Mouse (Mus musculus) A20 (cell line): Measurements from ENCODE around the gene Mtg2.

Source experiments
- DNase-seq: peaks from one replicate; pipeline ENCODE4 v3.0.0-alpha.2; 2011; ENCODE audit warnings: low read depth, low spot score

Mtg2 gene

DNA sequence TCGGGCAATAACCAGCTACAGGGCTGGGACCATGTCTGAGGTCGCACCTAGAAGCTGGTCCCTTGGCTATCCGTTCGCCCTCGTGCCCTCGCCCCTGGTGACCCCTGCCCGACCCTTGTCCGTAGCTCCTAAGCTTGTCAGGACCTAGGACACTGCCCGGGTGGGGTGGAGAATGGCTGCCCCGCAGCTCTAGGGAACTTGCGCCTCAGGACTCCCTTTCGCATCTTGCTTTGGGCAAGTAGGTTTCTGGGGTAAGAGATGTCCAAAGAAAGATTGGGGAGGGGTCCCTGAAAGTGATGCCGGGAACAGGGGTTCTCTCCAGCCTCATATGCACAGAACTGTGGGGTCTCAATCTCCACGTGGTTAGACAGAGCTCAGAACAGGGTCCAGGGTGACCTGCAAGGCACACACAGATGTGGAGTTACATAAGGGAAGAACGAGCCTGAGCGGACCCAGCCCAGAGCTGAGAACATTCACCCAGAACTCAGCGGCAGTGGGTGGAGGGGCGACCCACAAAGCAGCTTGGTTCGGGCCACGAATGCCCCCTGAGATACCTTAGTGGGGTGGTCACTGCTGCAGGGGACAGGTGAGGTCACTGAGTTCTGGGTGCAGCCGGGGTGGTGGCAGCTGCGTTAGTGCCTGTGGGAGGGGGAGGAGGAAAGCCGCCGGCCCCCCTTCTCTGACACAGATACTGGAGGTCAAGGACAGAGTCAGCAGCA, 34.4 kb downstream of the Mtg2 start:
- DNase-seq, result no peak

DNA sequence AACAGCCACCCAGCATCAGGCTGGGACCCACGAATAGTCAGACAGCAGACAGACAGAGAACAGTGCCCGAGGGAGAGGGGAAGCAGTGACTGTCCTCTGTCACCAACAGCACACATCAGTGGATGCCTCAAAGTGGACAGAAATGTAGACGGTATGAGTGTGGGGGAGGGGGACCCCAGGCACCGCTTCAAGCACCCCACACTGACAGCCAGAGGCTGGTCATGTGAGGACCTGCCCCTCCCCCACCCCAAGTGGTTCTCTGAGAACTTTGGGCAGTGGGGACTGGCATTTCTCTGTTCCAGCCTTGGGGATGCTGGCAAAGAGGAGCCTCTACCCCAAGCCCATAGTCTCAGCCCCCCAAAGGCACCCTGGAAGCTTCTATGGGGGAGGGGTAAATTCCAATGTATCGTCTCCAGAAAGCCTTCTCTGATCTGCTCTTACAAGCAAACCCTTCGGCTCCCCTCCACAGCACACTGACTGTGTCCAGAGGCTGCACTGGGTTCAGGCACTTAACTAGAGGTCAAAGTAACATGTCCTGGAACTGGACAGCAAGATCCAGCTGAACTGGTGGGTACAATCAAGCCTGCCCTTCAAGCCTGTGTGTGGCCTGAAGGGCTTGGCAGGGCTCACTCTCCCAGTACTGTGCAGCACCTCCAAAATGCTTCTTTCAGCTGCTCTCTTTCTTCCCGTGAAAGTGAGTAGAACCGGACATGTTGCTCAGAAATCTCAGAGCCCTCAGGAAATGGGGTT, 35.2 kb downstream of the Mtg2 start:
- no peak for DNase-seq

DNA sequence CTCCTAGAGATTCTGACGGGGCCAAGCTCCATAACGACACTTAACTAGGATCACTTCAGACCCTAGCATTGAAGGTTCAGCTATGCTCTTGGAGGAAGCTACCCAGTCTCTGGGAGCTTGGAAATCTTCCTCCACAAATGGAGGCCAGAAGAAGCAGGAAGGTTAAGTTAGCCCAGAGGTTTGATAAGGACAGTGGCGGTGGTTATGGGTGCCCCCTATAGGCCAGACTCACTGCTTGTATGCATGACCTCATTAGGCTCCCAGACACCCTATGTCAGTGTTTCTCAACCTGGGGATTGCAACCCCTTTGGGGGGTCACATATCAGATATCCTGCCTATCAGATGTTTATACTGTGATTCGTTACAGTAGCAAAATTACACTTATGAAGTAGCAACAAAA, 36.7 kb downstream of the Mtg2 start:
- peak; percentile 38 for DNase-seq

DNA sequence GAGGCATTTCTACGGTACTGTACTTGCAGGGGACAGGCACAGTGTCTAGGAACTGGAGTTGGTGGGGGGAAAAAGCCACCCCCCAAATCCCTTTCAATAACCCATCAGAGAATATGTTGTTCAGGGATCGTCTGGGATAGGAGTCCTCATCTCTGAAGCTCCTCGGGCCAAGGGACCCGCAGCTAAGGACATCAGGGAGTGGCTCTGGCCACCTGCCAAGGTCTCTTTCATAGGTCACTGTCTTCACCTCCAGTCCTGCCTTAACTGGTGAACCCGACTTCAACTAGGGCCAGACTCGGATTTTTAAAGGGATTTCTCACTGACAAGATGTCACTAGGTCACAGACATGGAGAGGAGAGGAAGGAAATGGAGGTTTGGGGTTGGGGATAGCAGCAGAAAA, 37.9 kb downstream of the Mtg2 start:
- no peak for DNase-seq

DNA sequence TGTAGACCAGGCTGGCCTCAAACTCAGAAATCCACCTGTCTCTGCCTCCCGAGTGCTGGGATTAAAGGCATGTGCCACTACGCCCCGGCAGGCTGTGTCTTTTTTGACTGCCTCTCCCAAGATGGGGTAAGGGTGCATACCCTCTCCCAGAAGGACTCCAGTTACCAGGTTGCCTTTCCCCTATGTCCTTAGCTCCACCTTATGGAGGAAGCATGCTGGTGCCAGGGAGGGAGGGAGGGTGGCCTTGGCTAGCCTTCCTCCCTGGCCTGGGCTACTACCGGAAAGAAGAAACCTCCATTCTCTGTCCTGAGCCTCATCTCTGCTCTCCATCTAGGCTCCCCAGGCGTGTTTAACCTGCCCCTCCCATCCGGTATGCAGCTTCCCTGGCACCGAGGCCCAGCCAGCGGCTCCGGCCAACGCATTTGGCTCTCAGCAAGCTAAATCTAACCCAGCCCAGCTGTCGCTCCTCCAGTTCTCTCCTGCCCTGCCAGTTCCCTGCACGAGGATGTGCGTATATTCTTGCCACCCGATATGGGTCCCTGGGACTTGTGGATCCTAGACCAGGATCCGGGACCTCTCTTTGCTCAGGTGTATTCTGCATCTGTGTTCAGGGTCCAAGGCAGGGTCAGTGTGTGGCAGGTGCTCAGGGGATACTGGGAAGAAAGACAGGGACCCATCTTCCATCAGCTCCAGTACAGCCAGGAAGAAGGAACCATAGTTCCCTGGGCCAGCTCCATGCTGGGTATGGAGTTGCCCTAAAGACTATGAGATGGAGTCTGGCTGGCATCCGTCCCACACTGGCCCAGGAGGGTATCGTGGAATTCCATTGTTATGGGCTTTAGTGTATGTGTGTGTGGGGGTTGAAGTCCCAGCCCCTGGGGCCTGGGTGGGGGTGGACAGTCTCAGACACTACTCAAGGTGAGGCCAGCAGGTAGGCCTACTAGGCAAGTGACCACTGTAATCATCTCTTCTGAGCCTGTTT, 43.8 kb downstream of the Mtg2 start:
- no peak for DNase-seq

DNA sequence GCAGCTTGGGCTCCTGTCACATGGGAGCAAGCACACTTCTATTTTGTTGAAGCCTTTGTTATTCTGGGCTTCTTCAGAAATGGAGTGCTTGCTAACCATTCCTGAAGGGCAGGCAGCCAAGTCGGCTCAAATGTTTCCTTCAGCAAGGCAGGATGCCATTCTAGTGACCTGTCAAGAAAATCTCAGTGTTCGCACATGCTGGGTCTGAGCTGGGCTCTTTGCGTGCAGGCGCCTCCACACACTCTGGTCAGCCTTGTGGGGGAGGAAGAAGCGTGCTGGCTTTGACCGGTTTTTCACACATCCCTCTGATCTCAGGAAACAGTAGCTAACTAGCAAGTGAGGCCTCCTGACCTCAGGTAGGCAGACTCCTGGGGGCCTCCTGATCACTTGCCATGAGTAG, 44.9 kb downstream of the Mtg2 start:
- DNase-seq, result no peak

DNA sequence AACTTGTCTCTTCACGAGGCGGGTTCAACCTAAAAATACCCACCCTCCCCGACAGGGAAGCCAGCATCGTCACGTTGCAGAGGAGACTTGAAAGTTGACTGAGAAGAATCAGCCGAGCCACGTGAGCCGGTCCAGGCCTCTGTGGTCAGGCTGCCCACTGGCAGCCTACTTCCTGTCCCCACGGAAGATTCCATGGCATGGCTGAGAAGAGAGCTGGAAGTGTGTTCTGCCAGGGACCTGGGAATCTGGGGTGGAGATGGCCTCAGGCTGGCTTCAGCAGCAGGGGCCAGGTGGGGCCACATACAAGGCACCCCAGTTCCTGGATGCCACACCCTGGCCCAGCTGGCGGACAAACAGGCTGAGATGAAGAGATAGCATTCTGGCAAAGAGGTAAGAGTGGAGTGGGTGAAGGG, 45.7 kb downstream of the Mtg2 start:
- DNase-seq, result no peak

DNA sequence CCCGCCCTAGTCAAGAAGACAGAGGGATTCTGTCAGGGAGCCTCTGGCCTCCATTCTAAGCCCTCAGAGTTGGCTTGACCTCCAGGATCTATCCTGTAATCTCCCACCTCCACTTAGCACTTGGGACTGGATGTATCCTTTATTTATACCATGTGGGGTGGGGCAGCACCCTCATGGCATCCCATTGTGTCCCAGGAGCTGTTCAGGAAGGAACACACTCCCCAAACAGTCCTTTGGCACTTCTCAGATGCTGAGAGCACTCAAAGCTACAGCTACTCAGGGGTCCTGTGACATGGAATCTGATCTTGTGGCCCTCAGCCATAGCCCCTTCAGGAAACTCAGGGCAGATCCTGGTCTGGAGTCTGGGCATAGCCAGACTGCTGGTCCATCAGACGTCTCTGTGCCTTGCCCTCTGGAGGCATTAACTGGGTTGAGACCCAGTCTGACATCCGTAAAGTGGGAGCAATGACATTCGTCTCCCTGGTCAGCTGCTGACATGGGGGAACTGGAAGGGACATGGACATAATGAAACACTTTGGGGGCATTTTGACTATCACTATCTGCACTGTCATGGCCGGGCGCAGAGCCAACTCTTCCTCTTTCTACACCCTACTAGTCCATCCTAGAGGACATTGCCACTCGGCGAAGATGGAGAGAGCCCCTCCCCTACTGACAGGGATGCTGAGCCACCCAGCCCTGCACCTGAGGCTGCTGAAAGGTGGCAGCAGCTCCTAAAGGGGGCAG, 46.5 kb downstream of the Mtg2 start:
- no peak for DNase-seq

DNA sequence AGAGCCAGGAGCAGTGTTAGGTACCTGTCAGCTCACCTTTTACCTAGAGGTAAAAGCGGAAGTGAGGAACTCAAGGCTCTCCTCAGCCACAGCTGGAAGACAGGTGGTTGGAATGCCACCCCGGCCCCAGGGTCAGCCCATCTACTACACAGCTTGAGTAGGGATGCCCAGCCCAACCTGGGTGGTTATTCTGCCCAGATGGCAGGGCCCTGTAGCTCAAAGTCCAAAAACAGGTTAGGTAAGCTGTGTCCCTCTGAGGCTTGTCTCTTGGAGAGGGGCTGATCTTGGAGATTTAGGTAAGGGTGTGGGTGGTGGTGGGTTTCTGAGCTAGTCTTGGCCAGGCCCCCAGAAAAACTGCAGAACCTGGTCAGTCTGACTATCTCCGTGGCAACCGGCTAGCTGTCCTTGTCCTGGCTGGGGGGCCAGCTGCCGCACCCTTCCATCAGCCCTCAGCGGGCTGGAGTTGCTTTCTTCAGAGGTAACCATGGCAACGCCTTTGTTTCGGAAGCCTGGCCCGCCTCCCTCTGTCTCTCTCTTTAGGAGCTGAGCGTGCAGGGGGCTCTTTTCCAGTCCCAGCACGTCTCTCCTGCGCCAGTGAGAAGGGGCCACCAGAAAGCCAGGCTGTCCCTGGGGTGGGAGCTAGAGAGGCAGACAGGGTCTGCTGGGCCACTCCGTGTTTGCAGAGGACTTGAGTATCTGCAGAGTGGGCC, 47.3 kb downstream of the Mtg2 start:
- DNase-seq, result no peak

DNA sequence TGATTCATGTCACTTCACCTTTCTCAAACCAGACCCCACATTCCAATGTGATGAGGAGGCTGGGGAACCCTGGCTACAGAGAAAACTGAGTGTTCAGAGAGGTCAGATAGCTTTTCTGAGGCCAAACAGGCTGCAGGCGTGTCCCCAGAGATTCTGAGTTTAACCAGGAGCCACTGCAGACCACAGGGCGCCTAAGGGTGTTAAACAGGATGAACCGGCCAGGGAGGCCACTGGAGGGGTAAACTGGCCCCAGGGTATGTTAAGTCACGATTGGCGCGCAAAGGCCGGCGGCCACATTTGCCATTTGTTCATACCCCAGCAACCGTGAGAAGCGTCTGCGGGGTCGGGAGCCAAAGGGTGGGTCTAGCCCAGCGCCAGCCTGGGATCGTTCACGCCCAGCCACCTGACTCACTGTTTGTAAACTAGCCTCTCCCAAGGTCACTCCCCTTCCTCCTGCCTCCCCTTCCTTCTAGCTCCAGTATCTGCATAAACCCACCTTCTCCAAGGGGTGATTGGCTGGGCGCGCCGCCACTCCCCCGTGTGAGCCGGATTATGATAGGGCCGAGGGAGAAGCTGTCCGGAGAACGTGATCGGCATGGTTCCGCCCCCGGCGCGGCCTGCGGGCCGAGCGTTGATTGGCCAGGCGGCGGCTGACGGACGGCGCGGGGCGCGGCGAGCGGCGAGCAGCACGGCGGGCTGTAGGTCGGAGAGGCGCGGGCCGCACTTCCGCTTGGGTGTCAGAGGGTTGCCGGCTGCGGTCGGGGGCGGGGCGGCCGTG, 48.5 kb downstream of the Mtg2 start, which contains the start of gene Osbpl2:
Gene Osbpl2 (plus strand): TSS at position 646 of the 778 bp plus-strand sequence.
- DNase-seq, result peak; percentile 99

DNA sequence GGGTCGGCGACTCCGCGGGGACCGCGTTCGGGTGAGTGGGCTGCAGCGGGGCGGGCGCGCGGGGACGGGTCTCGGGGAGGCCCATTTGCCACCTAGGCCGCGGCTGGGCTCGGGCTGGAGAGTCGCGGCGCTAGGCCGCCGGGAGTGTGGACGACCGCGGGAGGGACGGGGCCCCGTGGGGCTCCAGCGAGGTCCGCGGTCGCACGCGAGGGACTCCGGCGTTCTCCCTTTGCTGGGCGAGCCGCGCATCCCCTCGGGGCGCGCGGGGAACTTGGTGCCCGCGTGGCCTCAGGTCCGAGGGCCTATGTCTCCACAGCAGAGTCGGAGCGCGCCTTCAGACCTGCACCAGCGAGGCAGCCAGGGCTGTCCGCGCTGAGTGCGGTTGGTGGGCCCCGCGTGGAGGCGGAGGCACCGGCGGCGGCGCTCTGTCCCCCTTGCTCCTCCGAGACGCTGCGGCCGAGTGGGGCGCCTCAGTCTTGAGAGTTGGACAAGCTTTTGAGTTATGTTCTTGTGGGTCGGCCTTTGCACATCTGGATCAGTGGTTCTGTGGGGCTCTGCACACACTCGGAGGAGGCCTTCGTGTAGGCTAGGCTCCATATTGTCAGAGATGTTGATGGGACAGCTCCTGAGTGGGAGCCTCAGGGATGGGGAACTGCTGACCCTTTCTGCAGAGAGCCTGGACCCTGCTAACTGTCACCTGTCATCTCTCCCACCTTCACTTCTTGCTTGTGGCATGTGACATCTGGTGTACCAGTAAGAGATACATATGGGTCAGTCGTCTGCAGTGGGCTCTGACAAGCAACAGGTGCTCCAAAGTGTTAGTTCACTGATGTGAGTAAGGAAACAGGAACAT, 49.3 kb downstream of the Mtg2 start:
- peak; percentile 77 for DNase-seq

DNA sequence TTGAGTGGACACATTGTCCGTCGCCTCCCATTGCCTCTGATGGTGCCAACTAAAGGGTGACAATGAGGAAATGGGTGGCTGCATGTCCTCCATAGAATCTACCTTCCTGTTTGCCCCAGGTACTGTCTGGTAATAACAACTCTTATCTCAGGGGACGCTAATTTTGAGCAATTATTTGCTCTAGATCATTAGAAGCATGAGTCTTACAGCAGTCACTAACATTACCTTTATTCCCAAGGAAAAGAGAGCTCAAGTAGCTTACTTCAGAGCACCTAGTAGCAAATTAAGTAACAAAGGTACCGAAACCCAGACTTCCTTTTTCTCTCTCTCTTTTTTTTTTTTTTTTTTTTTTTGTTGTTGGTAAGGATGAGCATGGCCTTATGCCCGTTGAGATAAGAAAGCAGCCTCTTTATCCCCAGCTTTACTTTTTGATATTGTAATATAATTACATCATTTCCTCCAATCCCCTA, 49.9 kb downstream of the Mtg2 start:
- DNase-seq, result peak; percentile 77

DNA sequence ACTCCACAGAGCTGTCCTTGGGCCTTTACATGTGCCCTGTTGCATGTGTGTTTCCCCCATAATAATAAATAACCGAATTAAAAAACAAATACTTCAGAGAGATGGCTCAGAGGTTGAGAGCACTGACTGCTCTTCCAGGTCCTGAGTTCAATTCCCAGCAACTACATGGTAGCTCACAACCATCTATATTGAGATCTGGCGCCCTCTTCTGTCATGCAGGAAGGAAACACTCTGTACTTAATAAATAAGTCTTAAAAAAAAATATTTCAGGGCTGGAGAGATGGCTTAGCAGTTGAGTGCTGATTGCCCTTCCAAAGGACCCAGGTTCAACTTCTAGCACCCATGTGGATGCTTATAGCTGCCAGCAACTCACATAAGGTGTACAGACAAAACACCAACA, 53.8 kb downstream of the Mtg2 start:
- DNase-seq, result peak; percentile 43

DNA sequence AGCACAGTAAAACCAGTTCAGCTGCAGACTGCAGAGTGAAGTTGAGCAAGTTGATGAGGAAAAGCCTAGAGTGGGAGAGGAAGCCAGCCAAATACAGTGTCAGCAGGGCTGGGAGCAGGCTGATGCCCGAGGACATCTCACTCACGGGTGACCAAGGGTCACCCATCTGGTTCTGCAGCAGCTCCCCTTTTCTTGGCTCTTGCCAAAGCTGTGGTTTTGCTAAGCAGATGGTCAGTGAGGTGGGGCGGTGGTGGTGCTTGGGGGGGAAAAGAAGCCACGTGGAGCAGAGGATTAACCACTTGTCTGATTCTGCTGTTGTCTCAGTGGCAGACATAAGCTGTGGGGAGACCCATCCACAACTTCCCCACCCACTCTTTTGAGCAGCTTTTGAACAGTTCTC, 55.8 kb downstream of the Mtg2 start:
- no peak for DNase-seq

DNA sequence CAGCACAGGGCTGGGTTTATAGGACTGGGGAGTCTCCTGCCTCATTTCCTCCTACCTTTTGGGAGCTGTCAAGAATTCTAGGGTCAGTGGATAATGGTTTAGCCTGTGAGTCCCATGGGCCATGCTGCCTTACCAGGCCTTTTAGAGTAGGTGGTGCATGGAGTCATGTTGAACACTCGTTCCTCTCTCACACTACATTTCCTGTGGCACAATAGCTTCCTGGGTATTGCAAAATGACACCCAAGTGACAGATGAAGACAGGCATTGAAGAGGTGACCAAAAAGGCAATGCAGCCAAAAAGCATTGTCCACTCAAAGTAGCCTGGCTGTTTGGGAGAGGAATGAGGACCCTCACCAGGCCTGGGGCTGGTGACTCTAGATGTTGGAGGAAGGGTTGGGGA, 57.3 kb downstream of the Mtg2 start:
- no peak for DNase-seq

DNA sequence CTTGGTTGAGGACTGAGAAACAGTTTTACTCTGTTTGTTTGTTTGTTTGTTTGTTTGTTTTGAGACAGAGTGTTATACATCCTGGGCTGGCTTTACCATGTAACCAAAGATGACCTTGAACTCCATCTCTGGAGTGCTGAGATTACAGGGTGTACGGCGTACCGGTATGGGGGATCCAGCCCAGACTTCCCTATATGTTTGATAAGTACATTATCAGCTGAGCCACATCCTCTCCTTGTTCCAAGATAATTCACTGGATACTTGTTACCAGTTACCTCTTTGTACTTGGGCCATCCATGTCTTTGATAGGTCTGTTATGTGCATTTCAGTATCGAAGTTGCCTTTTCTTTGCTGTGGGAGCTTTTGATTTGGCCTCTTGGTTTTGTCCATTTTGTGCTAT, 62.8 kb downstream of the Mtg2 start:
- no peak for DNase-seq

DNA sequence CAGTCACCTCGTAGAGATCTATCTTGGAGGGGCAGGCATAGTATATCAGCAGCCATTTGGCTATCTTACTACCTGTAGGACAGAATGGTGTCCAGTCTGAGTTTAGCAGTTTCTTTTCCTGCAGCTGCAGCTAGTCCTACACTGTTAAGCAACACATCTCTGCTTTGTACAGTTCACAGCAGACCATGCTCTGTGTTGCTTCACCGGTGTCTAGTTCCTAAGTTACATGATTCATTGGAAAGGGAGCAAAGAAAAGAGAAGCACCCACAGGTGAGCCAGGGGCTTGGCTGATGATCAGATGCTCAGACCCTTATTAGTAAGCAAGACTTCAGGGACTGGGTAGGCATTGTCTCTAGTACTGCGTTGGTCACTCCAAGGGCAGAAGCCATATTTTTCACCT, 63.5 kb downstream of the Mtg2 start:
- DNase-seq, result no peak

DNA sequence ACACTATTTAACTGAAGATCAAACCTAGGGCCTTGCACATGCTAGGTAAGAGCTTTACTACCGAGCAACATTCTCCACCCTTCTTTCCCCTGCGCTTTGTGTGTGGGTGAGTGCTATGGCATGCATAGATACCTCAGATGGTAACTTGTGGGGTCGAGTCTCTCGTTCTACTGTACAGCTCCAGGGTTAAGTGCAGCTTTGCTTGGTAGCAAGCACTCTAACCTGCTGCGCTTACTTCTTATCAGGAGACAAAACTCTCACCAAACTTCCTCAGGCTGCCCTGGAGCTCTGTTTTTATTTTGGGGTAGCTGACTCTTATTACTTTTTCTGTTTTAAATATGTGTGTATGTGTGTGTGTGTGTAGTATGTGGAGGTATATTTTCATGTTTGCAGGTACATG, 65.0 kb downstream of the Mtg2 start:
- DNase-seq, result no peak
